Mouse (Mus musculus) E14TG2a.4 (cell line): ENCODE data around the gene Fbxo4.

Experiments used
- CTCF ChIP-seq: conservative IDR thresholded peaks from 2 replicates; pipeline ENCODE4 v1.5.1; 2014; ENCODE audit warnings: low read length
- NANOG ChIP-seq: IDR thresholded peaks from 2 replicates; pipeline ENCODE4 v1.6.1; 2014; ENCODE audit warnings: borderline replicate concordance, low read length, mixed read lengths
- POU5F1 ChIP-seq: IDR thresholded peaks from 2 replicates; pipeline ENCODE4 v1.6.1; 2014; ENCODE audit warnings: low read length, borderline replicate concordance

DNA sequence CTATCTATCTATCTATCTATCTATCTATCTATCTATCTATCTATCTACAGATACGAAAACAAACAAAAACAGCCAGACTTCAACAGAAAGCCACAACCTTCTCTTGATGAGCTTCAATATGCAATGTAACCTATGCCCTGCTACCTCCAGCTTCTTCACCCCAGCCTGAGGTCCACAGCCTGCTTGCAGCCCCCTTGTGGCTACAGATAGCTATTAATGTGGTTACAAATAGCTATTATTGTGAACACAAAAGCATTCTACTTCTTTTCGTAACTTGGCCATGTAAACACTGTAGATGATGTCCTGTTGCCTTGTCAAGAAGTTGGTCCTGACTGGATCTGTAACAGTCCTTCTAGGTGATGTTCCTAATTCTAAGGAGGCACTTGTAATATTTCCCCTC is 41.2 kb downstream of the Fbxo4 start:
- TF ChIP-seq CTCF (peak; percentile 22; the same call in 1 of the 2 replicates), NANOG (no peak), POU5F1 (no peak)
